Mouse (Mus musculus) forebrain, embryonic 13.5 days (tissue): ENCODE data around the gene Lgr4. TPM values are rescaled to one million over a fixed set of nuclear protein-coding genes. Genes with fewer than 3 reads are reported as not detected.

ENCODE experiments used
- ATAC-seq: fragments of 200-750 bp; cut with Nextera tagmentation; 2 replicates; pipeline ENCODE4 v1.8.0; 2017
- H3K27ac ChIP-seq: fragments of 300-500 bp; sonication (generic); 2 replicates; pipeline ENCODE4 v1.5.1; 2015; ENCODE audit warnings: inconsistent platforms, mild to moderate bottlenecking, moderate library complexity
- H3K27me3 ChIP-seq: fragments of 300-500 bp; sonication (generic); 2 replicates; pipeline ENCODE4 v1.6.1; 2015; ENCODE audit warnings: mild to moderate bottlenecking, inconsistent platforms
- H3K36me3 ChIP-seq: fragments of 300-500 bp; sonication (generic); 2 replicates; pipeline ENCODE4 v1.6.1; 2015; ENCODE audit warnings: mild to moderate bottlenecking, inconsistent platforms; ENCODE audit not compliant: poor library complexity, severe bottlenecking
- H3K4me1 ChIP-seq: fragments of 300-500 bp; sonication (generic); 2 replicates; pipeline ENCODE4 v1.6.1; 2015; ENCODE audit warnings: inconsistent platforms
- H3K4me2 ChIP-seq: fragments of 300-500 bp; sonication (generic); 2 replicates; pipeline ENCODE4 v1.6.1; 2015; ENCODE audit warnings: inconsistent platforms, mild to moderate bottlenecking, moderate library complexity
- H3K4me3 ChIP-seq: fragments of 300-500 bp; sonication (generic); 2 replicates; pipeline ENCODE4 v1.5.1; 2015; ENCODE audit warnings: mild to moderate bottlenecking, inconsistent platforms
- H3K9ac ChIP-seq: fragments of 300-500 bp; sonication (generic); 2 replicates; pipeline ENCODE4 v1.6.1; 2015; ENCODE audit warnings: mild to moderate bottlenecking, inconsistent platforms
- H3K9me3 ChIP-seq: fragments of 300-500 bp; sonication (generic); replicated peaks from 2 replicates; pipeline ENCODE4 v1.6.1; 2016; ENCODE audit warnings: inconsistent platforms
- WGBS: fragments of 180-500 bp; shearing (Covaris S2); methylation state at CpG from one replicate; pipeline ENCODE4 v1.1.7; 2015; 5-methylcytosine and 5-hydroxymethylcytosine counted together
- polyA plus RNA-seq: library from polyadenylated mRNA; unstranded; fragments of >200 nt; fragmentation: Nextera tagmentation; extraction: Ambion mirVana; gene quantifications from 2 replicates; pipeline ENCODE4 v1.2.1, GENCODE M21; 2015

The Lgr4 gene
- polyA plus RNA-seq, 1 experiment from 2014 or later: 2.7 TPM

- Histone ChIP-seq H3K36me3 (no peaks in the 10 kb centered on the region), H3K4me1 (peaks cover 8% of the 10 kb centered on the region; the same call in 1 of the 2 replicates), H3K4me3 (no peak overlapping the region), H3K27ac (no peak overlapping the region), H3K9me3 (no peaks in the 10 kb centered on the region), H3K4me2 (no peak overlapping the region), H3K9ac (no peak overlapping the region), H3K27me3 (peaks cover 74% of the 10 kb centered on the region)
- ATAC-seq: no peak
- WGBS: 88% methylated on average over 5 of the region's 5 CpGs
Observed at GRCm38 (mm10) chr2:109987946-109988345, 70.5 kb downstream of the Lgr4 start.

DNA sequence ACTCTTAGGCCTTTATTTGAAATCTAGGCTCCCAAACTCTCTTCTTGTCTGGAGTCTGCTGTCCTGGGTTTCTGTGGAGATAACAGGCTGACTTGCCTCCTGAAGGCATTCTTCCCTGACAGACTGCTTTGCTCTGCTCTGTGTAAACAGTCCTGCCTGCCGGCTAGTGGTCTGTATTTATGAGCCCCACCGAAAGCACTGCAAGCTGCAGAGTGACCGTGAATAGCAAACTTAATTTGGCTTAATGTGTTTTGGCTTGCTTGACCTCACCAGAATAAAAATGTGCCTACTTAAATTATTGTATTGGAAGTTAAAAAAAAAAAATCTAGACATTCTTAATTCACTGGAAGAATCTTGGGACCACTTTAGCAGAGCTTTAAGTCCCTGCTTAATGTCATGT, 71.7 kb downstream of the Lgr4 start:
- H3K27me3 ChIP-seq: peaks cover 71% of the 10 kb centered on the region
- H3K27ac ChIP-seq: no peak overlapping the region
- no peaks in the 10 kb centered on the region for H3K36me3 ChIP-seq
- H3K4me1 ChIP-seq: peaks cover 8% of the 10 kb centered on the region; the same call in 1 of the 2 replicates
- H3K9ac ChIP-seq: no peak overlapping the region
- no peaks in the 10 kb centered on the region for H3K9me3 ChIP-seq
- H3K4me2 ChIP-seq: no peak overlapping the region
- 4% methylated on average over 3 of the region's 3 CpGs for WGBS
- no peak overlapping the region for H3K4me3 ChIP-seq
- no peak for ATAC-seq

GRCm38 (mm10) chr2:109989679-109990473, 72.4 kb downstream of the Lgr4 start:
- Histone ChIP-seq H3K4me2 (no peak overlapping the region), H3K4me3 (no peak overlapping the region), H3K27ac (no peak overlapping the region), H3K27me3 (peaks cover 69% of the 10 kb centered on the region), H3K9me3 (no peaks in the 10 kb centered on the region), H3K4me1 (peaks cover 8% of the 10 kb centered on the region; the same call in 1 of the 2 replicates), H3K9ac (no peak overlapping the region), H3K36me3 (no peaks in the 10 kb centered on the region)
- WGBS: 27% methylated on average over 8 of the region's 8 CpGs
- ATAC-seq: no peak

DNA sequence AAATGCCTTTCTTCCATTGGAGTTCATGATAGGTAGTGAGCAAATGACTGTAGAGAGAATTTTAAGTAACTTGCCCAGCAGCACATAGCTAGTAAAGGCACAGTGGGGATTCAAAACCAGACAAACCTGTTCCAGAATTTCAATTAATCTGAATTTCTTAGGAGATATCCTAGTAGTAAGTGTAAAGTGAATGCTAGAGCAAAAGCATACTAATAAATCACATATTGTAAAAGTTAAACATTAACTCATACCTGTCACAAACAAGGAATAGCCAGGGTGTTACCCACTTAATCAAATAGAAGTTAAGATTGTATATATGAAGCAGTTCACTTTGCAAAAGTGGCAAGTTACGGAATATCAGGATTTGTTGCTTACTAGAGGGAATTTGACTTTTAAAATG, 74.3 kb downstream of the Lgr4 start:
- ATAC-seq: no peak
- peaks cover 52% of the 10 kb centered on the region for H3K27me3 ChIP-seq
- H3K36me3 ChIP-seq: no peaks in the 10 kb centered on the region
- no peak overlapping the region for H3K9ac ChIP-seq
- no peak overlapping the region for H3K4me3 ChIP-seq
- 73% methylated on average over 1 of the region's 1 CpGs for WGBS
- H3K9me3 ChIP-seq: no peaks in the 10 kb centered on the region
- H3K4me2 ChIP-seq: no peak overlapping the region
- H3K4me1 ChIP-seq: peaks cover 8% of the 10 kb centered on the region; the same call in 1 of the 2 replicates
- no peak overlapping the region for H3K27ac ChIP-seq

GRCm38 (mm10) chr2:109992448-109993073, 75.1 kb downstream of the Lgr4 start:
- Histone ChIP-seq H3K4me1 (peaks cover 8% of the 10 kb centered on the region; the same call in 1 of the 2 replicates), H3K27me3 (peaks cover 44% of the 10 kb centered on the region), H3K9me3 (no peaks in the 10 kb centered on the region), H3K4me2 (no peak overlapping the region), H3K4me3 (no peak overlapping the region), H3K27ac (no peak overlapping the region), H3K36me3 (no peaks in the 10 kb centered on the region), H3K9ac (no peak overlapping the region)
- 21% methylated on average over 11 of the region's 11 CpGs for WGBS
- ATAC-seq: no peak

DNA sequence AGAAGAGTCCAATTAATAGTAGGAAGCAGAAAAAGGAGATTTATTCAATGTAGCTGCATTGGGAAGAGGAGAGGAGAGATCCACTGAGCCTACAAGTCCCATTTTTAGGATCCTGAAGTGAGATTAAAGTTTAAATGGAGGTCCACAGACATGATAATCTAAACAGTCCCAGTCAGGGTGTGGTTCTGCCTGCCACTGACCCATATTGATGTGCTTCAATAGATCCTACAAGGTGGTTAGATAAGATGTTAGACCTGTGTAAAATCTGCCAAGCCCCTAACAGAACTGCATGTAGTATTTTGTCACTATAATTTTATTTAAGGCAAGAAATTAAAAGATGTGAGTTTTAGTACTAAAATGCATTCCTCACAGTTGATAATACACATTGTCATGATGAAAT, 76.0 kb downstream of the Lgr4 start:
- peaks cover 36% of the 10 kb centered on the region for H3K27me3 ChIP-seq
- ATAC-seq: no peak
- H3K4me3 ChIP-seq: no peak overlapping the region
- no peak overlapping the region for H3K4me2 ChIP-seq
- H3K27ac ChIP-seq: no peak overlapping the region
- H3K9me3 ChIP-seq: no peaks in the 10 kb centered on the region
- no peak overlapping the region for H3K9ac ChIP-seq
- H3K36me3 ChIP-seq: no peaks in the 10 kb centered on the region
- peaks cover 8% of the 10 kb centered on the region; the same call in 1 of the 2 replicates for H3K4me1 ChIP-seq

- no peak overlapping the region for H3K27ac ChIP-seq
- no peak overlapping the region for H3K4me2 ChIP-seq
- no peaks in the 10 kb centered on the region for H3K36me3 ChIP-seq
- no peaks in the 10 kb centered on the region for H3K9me3 ChIP-seq
- H3K9ac ChIP-seq: no peak overlapping the region
- no peaks in the 10 kb centered on the region for H3K4me1 ChIP-seq
- peaks cover 34% of the 10 kb centered on the region for H3K27me3 ChIP-seq
- ATAC-seq: no peak
- WGBS: 75% methylated on average over 2 of the region's 2 CpGs
- no peak overlapping the region for H3K4me3 ChIP-seq
Observed at GRCm38 (mm10) chr2:109995061-109995460, 77.6 kb downstream of the Lgr4 start.

DNA sequence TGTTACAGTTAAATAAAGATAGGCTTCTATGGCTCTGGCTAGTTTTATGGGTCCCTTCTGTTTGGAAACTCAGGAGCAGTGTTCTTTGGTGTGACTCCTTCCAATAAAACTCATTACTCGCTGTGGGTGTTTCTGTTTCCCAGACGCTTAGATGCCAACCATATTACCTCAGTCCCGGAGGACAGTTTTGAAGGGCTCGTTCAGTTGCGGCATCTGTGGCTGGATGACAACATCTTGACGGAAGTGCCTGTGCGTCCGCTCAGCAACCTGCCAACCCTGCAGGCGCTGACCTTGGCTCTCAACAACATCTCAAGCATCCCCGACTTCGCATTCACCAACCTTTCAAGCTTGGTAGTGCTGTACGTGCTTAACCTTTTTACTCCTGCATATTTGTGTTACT, 79.0 kb downstream of the Lgr4 start:
- Histone ChIP-seq H3K36me3 (no peaks in the 10 kb centered on the region), H3K4me2 (no peak overlapping the region), H3K9me3 (no peaks in the 10 kb centered on the region), H3K27me3 (peaks cover 23% of the 10 kb centered on the region), H3K9ac (no peak overlapping the region), H3K4me1 (no peaks in the 10 kb centered on the region), H3K27ac (no peak overlapping the region), H3K4me3 (no peak overlapping the region)
- ATAC-seq: no peak
- WGBS: 81% methylated on average over 12 of the region's 12 CpGs

GRCm38 (mm10) chr2:110004668-110005067, 87.2 kb downstream of the Lgr4 start:
- Histone ChIP-seq H3K36me3 (no peaks in the 10 kb centered on the region), H3K4me2 (no peak overlapping the region), H3K4me3 (no peak overlapping the region), H3K27me3 (no peaks in the 10 kb centered on the region), H3K4me1 (no peaks in the 10 kb centered on the region), H3K27ac (no peak overlapping the region), H3K9ac (no peak overlapping the region), H3K9me3 (no peaks in the 10 kb centered on the region)
- ATAC-seq: no peak
- WGBS: 70% methylated on average over 1 of the region's 1 CpGs

GRCm38 (mm10) chr2:110005164-110005563, 87.7 kb downstream of the Lgr4 start:
- ATAC-seq: no peak
- Histone ChIP-seq H3K27me3 (no peaks in the 10 kb centered on the region), H3K9me3 (no peaks in the 10 kb centered on the region), H3K4me2 (no peak overlapping the region), H3K36me3 (no peaks in the 10 kb centered on the region), H3K27ac (no peak overlapping the region), H3K9ac (no peak overlapping the region), H3K4me1 (no peaks in the 10 kb centered on the region), H3K4me3 (no peak overlapping the region)
- 78% methylated on average over 3 of the region's 3 CpGs for WGBS

DNA sequence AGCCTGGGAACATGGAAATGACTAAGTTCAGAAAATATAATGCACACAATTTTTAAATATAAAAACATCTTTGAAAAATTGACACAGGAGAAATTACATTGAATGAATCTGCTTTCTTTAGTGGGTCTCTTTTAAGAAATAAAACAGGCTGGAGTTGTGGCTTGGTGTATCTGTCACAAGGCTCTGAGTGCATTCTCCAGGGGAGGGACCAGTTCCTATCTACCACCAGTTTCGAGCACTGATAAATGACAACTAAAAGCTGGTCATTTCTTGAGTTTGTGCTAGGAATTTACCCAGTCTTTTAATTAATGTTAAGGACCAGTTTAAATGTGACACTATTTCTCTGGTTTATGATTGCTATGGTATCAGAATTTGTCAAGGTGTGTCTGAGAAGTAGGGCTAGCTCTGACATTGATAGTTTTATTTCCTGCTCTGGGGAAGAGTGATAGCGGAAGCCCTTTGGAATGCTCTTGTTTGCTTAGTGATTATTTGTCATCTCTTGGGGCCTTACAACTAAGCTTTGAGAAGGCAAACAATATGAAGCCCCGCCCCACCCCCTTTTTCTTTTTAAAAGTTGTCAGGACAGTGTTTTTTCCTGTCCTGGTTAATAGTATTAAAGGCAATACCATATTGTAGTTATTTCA, 88.3 kb downstream of the Lgr4 start:
- Histone ChIP-seq H3K27ac (no peak overlapping the region), H3K4me1 (no peaks in the 10 kb centered on the region), H3K36me3 (no peaks in the 10 kb centered on the region), H3K9ac (no peak overlapping the region), H3K9me3 (no peaks in the 10 kb centered on the region), H3K4me3 (no peak overlapping the region), H3K4me2 (no peak overlapping the region), H3K27me3 (no peaks in the 10 kb centered on the region)
- 91% methylated on average over 3 of the region's 3 CpGs for WGBS
- ATAC-seq: no peak
